Mouse (Mus musculus): Measurements from ENCODE around the gene Lime1. TPM values are rescaled to one million over a fixed set of nuclear protein-coding genes. Genes with fewer than 3 reads are reported as not detected.

Gene Lime1
- polyA plus RNA-seq, 1 experiment from 2014 or later, result 29.6 TPM

DNA sequence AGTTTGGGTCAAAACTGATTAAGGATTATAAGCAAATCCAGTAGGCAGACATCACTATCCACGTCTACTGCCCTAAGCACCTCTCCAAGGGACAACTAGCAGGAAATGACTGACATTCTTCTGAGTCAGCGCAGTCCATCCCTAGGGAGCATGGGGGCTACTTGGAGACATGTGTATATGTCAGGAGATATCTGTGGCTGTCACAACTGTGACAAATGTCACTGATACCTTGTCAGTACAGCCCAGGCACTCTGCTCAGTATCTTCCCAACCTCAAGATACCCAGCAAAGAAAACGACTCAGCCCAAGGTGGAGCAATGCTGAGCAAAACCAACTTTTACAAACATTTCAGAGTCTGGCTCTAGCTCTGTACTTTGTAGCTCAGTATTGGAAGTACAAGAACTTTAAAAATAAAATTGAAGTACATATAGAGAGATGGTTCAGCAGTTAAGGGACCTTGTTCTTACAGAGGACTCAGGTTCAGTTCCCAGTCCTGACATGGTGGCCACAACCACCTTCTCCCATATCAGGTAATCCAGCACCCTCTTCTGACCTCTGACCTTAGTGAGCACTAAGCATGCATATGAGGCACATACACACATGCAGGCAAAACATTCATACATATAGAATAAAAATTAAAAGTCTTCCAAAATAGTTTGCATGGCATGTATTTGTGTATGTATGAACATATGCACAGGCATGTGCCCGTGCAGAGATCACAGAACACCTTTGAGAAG, 41.2 kb downstream of the Lime1 start:
- WGBS, result 59% methylated on average over 4 of the region's 4 CpGs
- Histone ChIP-seq H3K9me3 (no peaks in the 10 kb centered on the region), H3K4me2 (no peak overlapping the region), H3K27me3 (no peaks in the 10 kb centered on the region), H3K4me3 (no peak overlapping the region), H3K36me3 (no peaks in the 10 kb centered on the region), H3K27ac (no peak overlapping the region), H3K4me1 (no peaks in the 10 kb centered on the region), H3K9ac (no peak overlapping the region)
- no peak for ATAC-seq (ENCODE audit: insufficient number of reproducible peaks, insufficient read depth, low FRiP score, low TSS enrichment, low read depth)

DNA sequence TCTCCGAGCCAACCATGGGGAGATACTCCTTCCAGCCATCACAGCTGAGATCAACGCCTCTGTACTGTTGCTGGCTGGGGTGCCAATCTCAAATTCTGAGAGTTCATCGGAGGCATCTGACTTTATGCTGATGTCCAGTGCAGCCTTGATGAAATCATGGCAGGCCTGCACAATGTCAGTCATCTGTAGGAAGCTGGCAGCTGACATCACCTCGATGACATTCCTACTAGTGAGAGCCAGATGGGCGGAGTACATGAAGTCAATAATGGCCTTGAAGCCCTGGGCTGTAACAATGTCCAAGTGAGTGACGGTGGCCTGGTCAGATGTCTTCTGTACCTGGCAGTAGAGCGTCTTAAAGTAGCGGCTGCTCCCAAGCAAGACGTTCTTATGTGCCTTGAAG, 44.0 kb downstream of the Lime1 start:
- Histone ChIP-seq H3K4me1 (no peaks in the 10 kb centered on the region), H3K4me2 (no peak overlapping the region), H3K27ac (no peak overlapping the region), H3K4me3 (no peak overlapping the region), H3K9ac (no peak overlapping the region), H3K27me3 (no peaks in the 10 kb centered on the region), H3K36me3 (no peaks in the 10 kb centered on the region), H3K9me3 (no peaks in the 10 kb centered on the region)
- no peak for ATAC-seq (ENCODE audit: insufficient number of reproducible peaks, insufficient read depth, low FRiP score, low TSS enrichment, low read depth)
- 90% methylated on average over 9 of the region's 9 CpGs for WGBS

Other genes starting within 250 kb of the Lime1 start
- gene Kcnq2, start 244.8 kb upstream of the Lime1 start, polyA plus RNA-seq (2015; fragmentation: Nextera tagmentation; extraction: Ambion mirVana), result 0.59 and 0.63 TPM in 2 replicates
- 0.20 TPM in 1 of 2 replicates, not detected in the other for gene Eef1a2, start 223.1 kb upstream of the Lime1 start, polyA plus RNA-seq (2015; fragmentation: Nextera tagmentation; extraction: Ambion mirVana)
- 327 and 423 TPM in 2 replicates for gene Ppdpf, start 192.8 kb upstream of the Lime1 start, polyA plus RNA-seq (2015; fragmentation: Nextera tagmentation; extraction: Ambion mirVana)
- gene Ptk6, start 177.3 kb upstream of the Lime1 start, polyA plus RNA-seq (2015; fragmentation: Nextera tagmentation; extraction: Ambion mirVana), result 0.07 TPM in 1 of 2 replicates, not detected in the other
- gene Srms, start 166.9 kb upstream of the Lime1 start, polyA plus RNA-seq (2015; fragmentation: Nextera tagmentation; extraction: Ambion mirVana), result 0.14 TPM in 1 of 2 replicates, not detected in the other
- not detected in 2 replicates for gene Fndc11, start 160.1 kb upstream of the Lime1 start, polyA plus RNA-seq (2015; fragmentation: Nextera tagmentation; extraction: Ambion mirVana)
- gene Helz2, start 138.1 kb upstream of the Lime1 start, polyA plus RNA-seq (2015; fragmentation: Nextera tagmentation; extraction: Ambion mirVana), result 0.51 and 0.78 TPM in 2 replicates
- gene Gmeb2, start 92.0 kb upstream of the Lime1 start, polyA plus RNA-seq (2015; fragmentation: Nextera tagmentation; extraction: Ambion mirVana), result 15.9 and 16.9 TPM in 2 replicates
- 14.9 and 17.1 TPM in 2 replicates for gene Stmn3, start 65.6 kb upstream of the Lime1 start, polyA plus RNA-seq (2015; fragmentation: Nextera tagmentation; extraction: Ambion mirVana)
- gene Rtel1, start 60.3 kb upstream of the Lime1 start, polyA plus RNA-seq (2015; fragmentation: Nextera tagmentation; extraction: Ambion mirVana), result 42.7 and 48.9 TPM in 2 replicates
- 48.4 and 50.7 TPM in 2 replicates for gene Zgpat, start 15.2 kb upstream of the Lime1 start, polyA plus RNA-seq (2015; fragmentation: Nextera tagmentation; extraction: Ambion mirVana)
- 75.2 and 76.1 TPM in 2 replicates for gene Arfrp1, start 14.7 kb upstream of the Lime1 start, polyA plus RNA-seq (2015; fragmentation: Nextera tagmentation; extraction: Ambion mirVana)
- 3.6 and 3.8 TPM in 2 replicates for gene Zbtb46, start 79.3 kb downstream of the Lime1 start, polyA plus RNA-seq (2015; fragmentation: Nextera tagmentation; extraction: Ambion mirVana)
- gene Abhd16b, start 113.1 kb downstream of the Lime1 start, polyA plus RNA-seq (2015; fragmentation: Nextera tagmentation; extraction: Ambion mirVana), result 0.11 and 0.14 TPM in 2 replicates
- gene Tpd52l2, start 117.1 kb downstream of the Lime1 start, polyA plus RNA-seq (2015; fragmentation: Nextera tagmentation; extraction: Ambion mirVana), result 156 and 168 TPM in 2 replicates
- gene Dnajc5, start 140.4 kb downstream of the Lime1 start, polyA plus RNA-seq (2015; fragmentation: Nextera tagmentation; extraction: Ambion mirVana), result 97.2 and 101 TPM in 2 replicates
- gene Uckl1, start 204.8 kb downstream of the Lime1 start, polyA plus RNA-seq (2015; fragmentation: Nextera tagmentation; extraction: Ambion mirVana), result 41.1 and 57.1 TPM in 2 replicates
- 64.0 and 68.9 TPM in 2 replicates for gene Prpf6, start 211.8 kb downstream of the Lime1 start, polyA plus RNA-seq (2015; fragmentation: Nextera tagmentation; extraction: Ambion mirVana)
- gene Zfp512b, start 212.7 kb downstream of the Lime1 start, polyA plus RNA-seq (2015; fragmentation: Nextera tagmentation; extraction: Ambion mirVana), result 70.9 and 81.1 TPM in 2 replicates
- gene Samd10, start 219.1 kb downstream of the Lime1 start, polyA plus RNA-seq (2015; fragmentation: Nextera tagmentation; extraction: Ambion mirVana), result 9.3 and 10.4 TPM in 2 replicates